Mouse (Mus musculus) stomach, embryonic 16.5 days (tissue): Measurements from ENCODE around the gene Tada2a. TPM values are rescaled to one million over a fixed set of nuclear protein-coding genes. Genes with fewer than 3 reads are reported as not detected.
A peak's percentile ranks its signal among the peaks of the same experiment; 100 is the strongest.

Experiments
- ATAC-seq: fragments of 200-750 bp; cut with Nextera tagmentation; 2 replicates; pipeline ENCODE4 v1.8.0; 2017; ENCODE audit warnings: moderate number of reproducible peaks, moderate TSS enrichment; ENCODE audit not compliant: insufficient read depth, low FRiP score
- H3K27ac ChIP-seq: fragments of 300-500 bp; sonication (generic); 2 replicates; pipeline ENCODE4 v1.5.1; 2014; ENCODE audit warnings: low read length
- H3K27me3 ChIP-seq: fragments of 300-500 bp; sonication (generic); 2 replicates; pipeline ENCODE4 v1.6.1; 2014; ENCODE audit warnings: low read length, control low read depth, mixed read lengths; ENCODE audit not compliant: control insufficient read depth, insufficient read depth
- H3K36me3 ChIP-seq: fragments of 300-500 bp; sonication (generic); 2 replicates; pipeline ENCODE4 v1.6.1; 2014; ENCODE audit warnings: low read length; ENCODE audit not compliant: control insufficient read depth, insufficient read depth
- H3K4me1 ChIP-seq: fragments of 300-500 bp; sonication (generic); 2 replicates; pipeline ENCODE4 v1.6.1; 2014; ENCODE audit warnings: low read length, control low read depth, mixed read lengths; ENCODE audit not compliant: control insufficient read depth, insufficient read depth
- H3K4me2 ChIP-seq: fragments of 300-500 bp; sonication (generic); 2 replicates; pipeline ENCODE4 v1.6.1; 2014; ENCODE audit warnings: low read depth, low read length, mixed read lengths
- H3K4me3 ChIP-seq: fragments of 300-500 bp; sonication (generic); replicated peaks from 2 replicates; pipeline ENCODE4 v1.5.1; 2014; ENCODE audit warnings: mild to moderate bottlenecking, low read length
- H3K9ac ChIP-seq: fragments of 300-500 bp; sonication (generic); 2 replicates; pipeline ENCODE4 v1.6.1; 2014; ENCODE audit warnings: low read length
- H3K9me3 ChIP-seq: fragments of 300-500 bp; sonication (generic); replicated peaks from 2 replicates; pipeline ENCODE4 v1.6.1; 2016; ENCODE audit warnings: low read length, control low read depth; ENCODE audit not compliant: control insufficient read depth
- WGBS: fragments of 180-500 bp; shearing (Covaris S2); extraction: QIAGEN DNeasy Blood & Tissue Kit; methylation state at CpG from one replicate; pipeline ENCODE4 v1.1.7; 2014; 5-methylcytosine and 5-hydroxymethylcytosine counted together
- polyA plus RNA-seq: library from polyadenylated mRNA; unstranded; fragments of >200 nt; fragmentation: Nextera tagmentation; extraction: Ambion mirVana; gene quantifications from 2 replicates; pipeline ENCODE4 v1.2.1, GENCODE M21; 2015

Gene Tada2a
- polyA plus RNA-seq, 1 experiment from 2014 or later, result 26.0 TPM

DNA sequence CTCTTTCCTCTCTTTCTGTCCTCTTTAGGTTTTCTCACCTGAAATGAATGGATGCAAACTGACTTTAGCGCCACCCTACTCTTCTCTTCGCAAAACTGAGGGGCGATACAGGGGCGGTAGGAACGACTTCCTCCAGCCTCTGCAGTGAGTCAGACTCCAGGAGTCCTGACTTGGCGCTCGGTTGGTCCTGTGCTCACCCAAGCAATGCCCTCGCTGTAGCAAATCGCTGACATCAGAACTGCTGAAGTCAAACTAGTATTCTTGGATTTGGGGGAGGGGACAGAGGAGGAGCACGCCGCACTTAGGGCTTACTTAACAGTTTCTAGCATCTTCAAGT lies 60.4 kb downstream of the Tada2a start, which contains the start of gene Dusp14:
Gene Dusp14 (minus strand): TSS at position 228 of the 337 bp plus-strand sequence.
- Histone ChIP-seq H3K4me3 (peak within 1 kb of the TSS; percentile 60), H3K9ac (peak within 1 kb of the TSS; percentile 87), H3K9me3 (no peaks in the 10 kb centered on the region), H3K4me2 (peak within 1 kb of the TSS; percentile 70), H3K27ac (peak within 1 kb of the TSS; percentile 14), H3K36me3 (no peaks in the 10 kb centered on the region), H3K4me1 (peaks cover 27% of the 10 kb centered on the region), H3K27me3 (peaks cover 4% of the 10 kb centered on the region; the same call in 1 of the 2 replicates)
- ATAC-seq, result no peak
- WGBS, result 16% methylated on average over 11 of the region's 11 CpGs

DNA sequence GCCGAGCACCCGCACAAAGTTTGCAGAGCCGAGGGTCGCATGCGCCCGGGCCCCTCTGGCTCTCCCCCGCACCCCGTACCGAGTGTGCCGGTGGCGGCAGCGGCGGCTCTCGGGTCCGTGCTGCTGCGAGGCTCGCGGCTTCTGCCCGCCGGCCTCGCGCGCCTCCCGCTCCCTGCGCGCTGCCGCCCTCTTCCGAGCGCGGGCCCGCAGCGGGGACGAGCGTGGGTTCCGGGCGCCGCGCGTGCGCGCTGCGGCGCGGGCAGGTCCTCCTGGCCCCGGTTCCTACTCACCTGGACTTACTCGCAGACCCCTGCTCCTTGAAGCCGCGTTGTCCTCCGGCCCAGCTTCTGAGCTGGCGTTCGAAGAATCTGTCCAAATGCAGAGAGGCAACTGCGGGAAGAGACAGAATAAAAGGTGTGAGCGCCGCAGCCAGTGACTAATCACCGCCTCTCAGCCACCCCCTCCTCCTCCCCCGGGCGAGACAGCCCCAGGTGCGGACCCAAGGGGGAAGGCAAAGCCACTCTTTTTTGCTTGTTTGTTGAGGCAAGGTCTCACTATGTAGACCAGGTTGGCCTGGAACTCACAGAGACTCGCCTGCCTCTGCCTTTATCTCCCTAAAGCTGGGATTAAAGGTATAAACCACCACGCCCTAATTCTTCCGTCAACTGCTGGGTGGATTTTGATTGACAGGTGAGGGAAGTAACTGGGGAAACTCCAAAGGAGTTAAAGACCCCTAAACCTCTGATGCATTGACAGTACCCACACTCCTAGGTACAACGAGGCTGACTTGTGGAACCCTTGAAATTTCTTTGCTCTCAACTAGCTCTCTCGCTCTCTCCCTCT lies 61.0 kb downstream of the Tada2a start:
- H3K27ac ChIP-seq, result peak overlapping the region; percentile 14
- ATAC-seq, result peak; percentile 72; the same call in 1 of the 2 replicates
- no peaks in the 10 kb centered on the region for H3K36me3 ChIP-seq
- H3K9me3 ChIP-seq, result no peaks in the 10 kb centered on the region
- peaks cover 4% of the 10 kb centered on the region; the same call in 1 of the 2 replicates for H3K27me3 ChIP-seq
- WGBS, result 3% methylated on average over 49 of the region's 63 CpGs
- peak overlapping the region; percentile 87 for H3K9ac ChIP-seq
- H3K4me1 ChIP-seq, result peaks cover 21% of the 10 kb centered on the region
- peak overlapping the region; percentile 70 for H3K4me2 ChIP-seq
- peak overlapping the region; percentile 60 for H3K4me3 ChIP-seq

DNA sequence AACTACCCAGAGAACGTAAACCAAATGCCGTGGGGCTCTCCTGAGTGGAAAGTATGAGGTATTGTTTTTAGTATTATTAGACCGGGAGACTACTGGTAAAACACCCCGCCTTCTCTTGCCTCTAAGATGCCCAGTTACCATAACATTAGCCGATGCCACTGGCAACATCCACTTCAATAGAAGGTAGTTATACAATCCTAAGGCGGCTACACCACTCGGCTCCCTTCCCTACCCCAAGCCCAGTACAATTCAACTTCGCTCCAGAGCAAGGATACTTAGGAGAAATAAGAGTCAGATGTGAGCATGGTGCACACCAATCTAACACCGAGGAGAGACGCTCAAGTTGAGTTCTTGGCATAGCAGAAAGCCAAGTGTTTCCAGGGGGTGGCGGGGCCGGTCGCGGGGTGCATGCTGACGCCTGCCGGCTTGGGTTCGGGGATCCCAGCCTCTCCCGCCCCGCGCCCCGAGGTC lies 61.6 kb downstream of the Tada2a start:
- H3K27me3 ChIP-seq, result peaks cover 4% of the 10 kb centered on the region; the same call in 1 of the 2 replicates
- peak; percentile 15; the same call in 1 of the 2 replicates for ATAC-seq
- H3K36me3 ChIP-seq, result no peaks in the 10 kb centered on the region
- peaks cover 17% of the 10 kb centered on the region for H3K4me1 ChIP-seq
- H3K27ac ChIP-seq, result peak overlapping the region; percentile 14
- H3K9me3 ChIP-seq, result no peaks in the 10 kb centered on the region
- 2% methylated on average over 21 of the region's 21 CpGs for WGBS
- peak overlapping the region; percentile 70 for H3K4me2 ChIP-seq
- H3K9ac ChIP-seq, result peak overlapping the region; percentile 87
- peak overlapping the region; percentile 60 for H3K4me3 ChIP-seq

- Histone ChIP-seq H3K27me3 (peaks cover 4% of the 10 kb centered on the region; the same call in 1 of the 2 replicates), H3K4me1 (peaks cover 16% of the 10 kb centered on the region), H3K27ac (peak overlapping the region; percentile 14), H3K4me3 (peak overlapping the region; percentile 60), H3K9me3 (no peaks in the 10 kb centered on the region), H3K4me2 (peak overlapping the region; percentile 70), H3K9ac (peak overlapping the region; percentile 87), H3K36me3 (no peaks in the 10 kb centered on the region)
- peak; percentile 57; the same call in 1 of the 2 replicates for ATAC-seq
- 11% methylated on average over 18 of the region's 18 CpGs for WGBS
Observed at GRCm38 (mm10) chr11:84066927-84067645, 62.3 kb downstream of the Tada2a start.

DNA sequence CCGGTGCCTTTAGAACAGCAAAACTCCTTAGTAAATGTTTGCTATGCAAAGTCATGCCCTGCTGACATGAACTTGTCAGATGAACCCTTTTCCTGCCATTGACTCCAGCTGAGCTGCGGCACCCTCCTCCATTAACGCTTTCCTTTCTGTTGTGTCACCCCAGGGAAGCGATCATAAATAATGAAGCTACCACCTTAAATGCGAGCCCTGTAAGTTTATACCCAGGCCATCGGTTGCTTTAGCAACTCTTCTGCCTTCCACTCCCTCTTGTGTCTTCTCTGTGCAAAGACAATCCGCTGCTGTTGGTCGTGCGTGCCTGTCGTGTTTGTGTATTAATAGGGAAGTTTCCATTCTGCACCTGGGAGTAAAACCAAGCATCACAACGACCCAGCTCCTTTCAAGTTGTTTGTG lies 63.3 kb downstream of the Tada2a start:
- ATAC-seq, result no peak
- Histone ChIP-seq H3K4me3 (0 out of 2 replicates have a peak overlapping the region, but pooled peaks have one; percentile 2), H3K4me2 (peak overlapping the region; percentile 70), H3K27me3 (peaks cover 4% of the 10 kb centered on the region; the same call in 1 of the 2 replicates), H3K36me3 (no peaks in the 10 kb centered on the region), H3K27ac (no peak overlapping the region), H3K9me3 (no peaks in the 10 kb centered on the region), H3K9ac (no peak overlapping the region), H3K4me1 (peaks cover 16% of the 10 kb centered on the region)
- whole genome bisulfite sequencing, result 5% methylated on average over 11 of the region's 11 CpGs

DNA sequence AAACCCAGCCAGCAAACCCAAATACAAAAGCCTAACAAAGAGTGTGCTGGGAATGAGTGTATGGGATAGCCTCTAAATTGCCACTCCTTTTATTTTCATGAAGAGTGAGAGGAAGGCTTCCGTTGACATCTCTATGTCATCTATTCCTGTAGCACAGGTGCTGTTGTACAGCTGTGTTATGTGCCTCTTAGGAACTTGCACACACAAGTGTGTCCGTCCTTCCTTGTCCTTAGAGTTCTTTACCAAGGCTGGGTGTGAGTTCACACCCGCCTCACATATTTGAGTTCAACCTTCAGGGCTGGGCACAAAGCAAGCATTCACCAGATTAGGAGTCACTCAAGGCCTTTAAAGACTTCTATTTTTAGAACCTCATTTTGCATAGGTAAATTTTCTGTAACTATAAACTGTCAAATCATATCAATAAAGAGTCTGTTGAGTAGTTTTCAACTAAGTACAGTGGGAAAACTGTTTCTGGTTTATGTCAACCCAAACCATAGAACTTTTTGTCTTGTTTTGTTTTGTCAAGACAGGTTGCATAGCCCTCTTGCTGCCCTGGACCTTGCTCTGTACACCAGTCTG lies 65.7 kb downstream of the Tada2a start:
- ATAC-seq, result no peak
- H3K36me3 ChIP-seq, result no peaks in the 10 kb centered on the region
- peaks cover 4% of the 10 kb centered on the region; the same call in 1 of the 2 replicates for H3K27me3 ChIP-seq
- no peak overlapping the region for H3K4me3 ChIP-seq
- peak overlapping the region; percentile 25; the same call in 1 of the 2 replicates for H3K27ac ChIP-seq
- H3K9me3 ChIP-seq, result no peaks in the 10 kb centered on the region
- peaks cover 13% of the 10 kb centered on the region for H3K4me1 ChIP-seq
- no peak overlapping the region for H3K9ac ChIP-seq
- 66% methylated on average over 3 of the region's 3 CpGs for WGBS
- H3K4me2 ChIP-seq, result no peak overlapping the region

GRCm38 (mm10) chr11:84062805-84063204 lies 66.6 kb downstream of the Tada2a start:
- no peak for ATAC-seq
- 47% methylated on average over 2 of the region's 2 CpGs for WGBS
- Histone ChIP-seq H3K9me3 (no peaks in the 10 kb centered on the region), H3K27me3 (peaks cover 4% of the 10 kb centered on the region; the same call in 1 of the 2 replicates), H3K4me1 (peaks cover 9% of the 10 kb centered on the region), H3K36me3 (no peaks in the 10 kb centered on the region), H3K27ac (no peak overlapping the region), H3K4me2 (no peak overlapping the region), H3K4me3 (no peak overlapping the region), H3K9ac (no peak overlapping the region)

- 80% methylated on average over 2 of the region's 2 CpGs for WGBS
- Histone ChIP-seq H3K27ac (no peak overlapping the region), H3K4me1 (peaks cover 1% of the 10 kb centered on the region), H3K36me3 (no peaks in the 10 kb centered on the region), H3K4me2 (no peak overlapping the region), H3K4me3 (no peak overlapping the region), H3K27me3 (no peaks in the 10 kb centered on the region), H3K9me3 (no peaks in the 10 kb centered on the region), H3K9ac (no peak overlapping the region)
- no peak for ATAC-seq
Observed at GRCm38 (mm10) chr11:84061881-84062280, 67.5 kb downstream of the Tada2a start.
